Mouse (Mus musculus): ENCODE results near the gene Ccrl2.

The Ccrl2 gene

GRCm38 (mm10) chr9:111056798-111057543 is at the start of gene Ccrl2:
TSS of gene Ccrl2 (minus strand) at chr9:111057519.
- peak; percentile 30 for DNase-seq (ENCODE audit: extremely low read depth, insufficient read length, low spot score)

DNA sequence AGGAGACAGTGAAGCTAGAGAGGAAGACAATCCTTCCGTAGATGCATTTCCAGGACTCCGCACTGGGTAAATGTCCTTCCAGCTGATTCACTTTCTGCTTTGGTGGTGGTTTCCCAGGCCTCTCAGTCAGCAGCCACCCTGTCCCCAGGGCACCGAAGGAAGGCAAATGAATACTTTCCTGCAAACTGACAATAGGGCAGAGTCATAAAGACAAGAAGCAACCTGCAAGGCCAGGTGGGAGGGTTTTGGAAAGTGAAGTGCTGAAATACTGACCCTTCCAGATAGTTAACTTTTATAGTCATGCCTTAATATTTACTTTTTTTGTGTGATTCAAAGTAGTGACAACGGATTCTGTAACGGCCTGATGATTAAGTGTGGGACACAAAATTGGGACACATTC is 46.6 kb upstream of the Ccrl2 start:
- DNase-seq (ENCODE audit: extremely low read depth, insufficient read length, low spot score): no peak

GRCm38 (mm10) chr9:111103293-111103692 is 46.0 kb upstream of the Ccrl2 start:
- no peak for DNase-seq (ENCODE audit: extremely low read depth, insufficient read length, low spot score)

- DNase-seq (ENCODE audit: extremely low read depth, insufficient read length, low spot score): no peak
Observed at GRCm38 (mm10) chr9:111100406-111100805, 43.1 kb upstream of the Ccrl2 start.

DNA sequence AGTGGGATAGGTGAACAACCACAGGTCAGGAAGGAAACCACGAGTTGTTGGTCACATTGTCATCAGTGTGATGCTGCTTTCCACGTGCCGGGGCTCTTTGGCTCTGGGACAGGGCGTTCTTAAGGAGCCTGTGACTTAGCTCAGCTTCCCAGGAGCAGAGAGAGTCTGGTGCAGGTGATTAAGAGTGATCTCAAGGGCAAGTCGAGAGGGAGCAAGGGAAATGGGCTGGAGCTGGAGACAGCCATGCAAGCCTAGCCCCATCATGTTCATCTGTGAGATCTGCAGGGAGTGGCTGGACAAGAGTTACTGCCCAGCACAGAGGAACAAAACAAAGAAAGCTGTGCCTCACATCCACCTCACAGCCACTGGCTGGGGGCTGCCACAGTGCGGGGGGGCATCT is 40.2 kb upstream of the Ccrl2 start:
- DNase-seq (ENCODE audit: extremely low read depth, insufficient read length, low spot score): no peak

GRCm38 (mm10) chr9:111096419-111097326 is 39.4 kb upstream of the Ccrl2 start:
- no peak for DNase-seq (ENCODE audit: extremely low read depth, insufficient read length, low spot score)

DNA sequence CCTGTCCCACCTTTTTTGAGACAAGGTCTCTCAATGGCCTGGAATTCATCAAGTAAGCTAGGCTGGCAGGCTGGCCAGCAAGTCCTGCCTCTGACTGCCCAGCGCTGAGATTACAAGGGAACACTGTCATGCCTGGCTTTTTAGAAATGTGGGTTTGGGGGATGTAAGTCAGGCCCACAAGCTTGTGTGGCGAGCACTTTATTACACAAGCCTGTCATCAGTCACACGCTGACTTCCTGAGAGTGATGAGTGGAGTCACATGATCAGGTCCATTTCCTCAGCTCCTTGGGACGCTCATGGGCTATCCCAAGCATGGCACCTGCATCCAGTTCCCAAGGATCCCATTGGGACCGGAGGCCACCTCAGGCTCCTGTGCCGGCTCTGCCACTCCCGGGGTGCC is 38.4 kb upstream of the Ccrl2 start:
- no peak for DNase-seq (ENCODE audit: extremely low read depth, insufficient read length, low spot score)

- DNase-seq (ENCODE audit: extremely low read depth, insufficient read length, low spot score): no peak
Observed at GRCm38 (mm10) chr9:111094626-111095025, 37.3 kb upstream of the Ccrl2 start.

- no peak for DNase-seq (ENCODE audit: extremely low read depth, insufficient read length, low spot score)
Observed at GRCm38 (mm10) chr9:111093094-111093493, 35.8 kb upstream of the Ccrl2 start.

DNA sequence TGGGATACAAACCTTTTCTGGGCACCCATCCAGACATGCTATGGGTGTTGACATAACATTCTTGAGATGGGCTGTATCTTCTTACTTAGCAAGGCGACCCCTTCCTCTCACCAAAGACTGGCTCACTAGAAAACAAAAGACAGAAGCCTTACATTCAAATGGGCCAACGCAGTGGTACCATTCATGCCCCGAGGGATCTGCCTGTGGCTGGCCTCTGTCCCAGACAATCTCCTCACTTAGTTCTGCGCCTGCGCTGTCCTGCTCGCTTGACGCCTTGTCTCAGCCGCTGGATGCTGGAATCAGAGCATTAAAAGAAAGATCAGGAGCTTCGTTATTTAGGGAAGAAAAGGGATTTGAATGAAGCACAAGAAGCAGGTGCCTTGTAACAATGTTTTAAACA is 35.3 kb upstream of the Ccrl2 start:
- no peak for DNase-seq (ENCODE audit: extremely low read depth, insufficient read length, low spot score)

DNA sequence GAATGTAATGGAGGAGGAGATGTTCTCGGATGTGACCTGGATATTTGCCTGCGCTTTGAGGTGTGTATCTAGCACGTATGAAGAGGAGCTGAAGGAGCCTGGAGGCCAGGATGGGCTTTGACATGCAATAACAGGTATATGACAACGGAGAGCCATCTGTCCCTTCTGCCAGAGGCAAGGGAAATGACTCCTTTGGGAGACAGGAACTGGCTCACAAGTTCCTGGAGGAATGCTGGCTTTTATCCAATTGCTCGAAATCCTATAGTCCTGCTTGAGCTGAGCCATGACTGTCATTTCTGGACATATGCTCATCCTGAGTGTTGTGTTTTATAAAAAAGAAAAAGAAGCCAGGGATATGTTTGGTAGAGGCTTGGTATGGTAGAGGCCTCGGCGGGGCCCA is 31.6 kb upstream of the Ccrl2 start:
- no peak for DNase-seq (ENCODE audit: extremely low read depth, insufficient read length, low spot score)

DNA sequence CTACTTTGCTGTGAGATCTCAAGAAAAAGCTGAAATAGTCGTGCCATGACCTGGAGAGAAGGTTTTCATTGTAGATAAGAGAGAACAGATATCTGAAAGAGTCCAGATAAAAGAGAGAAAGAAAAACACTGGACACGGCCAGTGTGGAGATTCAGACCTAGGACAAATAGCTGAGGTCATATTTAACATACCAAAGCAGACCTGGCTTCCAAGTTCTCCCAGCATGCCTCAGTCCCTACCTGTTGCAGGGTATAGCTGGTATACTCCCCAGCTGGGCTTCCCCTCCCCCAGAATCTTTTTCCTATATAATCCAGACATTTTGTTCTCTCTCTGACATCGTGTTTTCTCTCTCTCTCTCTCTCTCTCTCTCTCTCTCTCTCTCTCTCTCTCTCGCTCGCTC is 30.6 kb upstream of the Ccrl2 start:
- no peak for DNase-seq (ENCODE audit: extremely low read depth, insufficient read length, low spot score)

GRCm38 (mm10) chr9:111086995-111087606 is 29.8 kb upstream of the Ccrl2 start:
- no peak for DNase-seq (ENCODE audit: extremely low read depth, insufficient read length, low spot score)

- DNase-seq (ENCODE audit: extremely low read depth, insufficient read length, low spot score): no peak
Observed at GRCm38 (mm10) chr9:111086137-111086536, 28.8 kb upstream of the Ccrl2 start.

DNA sequence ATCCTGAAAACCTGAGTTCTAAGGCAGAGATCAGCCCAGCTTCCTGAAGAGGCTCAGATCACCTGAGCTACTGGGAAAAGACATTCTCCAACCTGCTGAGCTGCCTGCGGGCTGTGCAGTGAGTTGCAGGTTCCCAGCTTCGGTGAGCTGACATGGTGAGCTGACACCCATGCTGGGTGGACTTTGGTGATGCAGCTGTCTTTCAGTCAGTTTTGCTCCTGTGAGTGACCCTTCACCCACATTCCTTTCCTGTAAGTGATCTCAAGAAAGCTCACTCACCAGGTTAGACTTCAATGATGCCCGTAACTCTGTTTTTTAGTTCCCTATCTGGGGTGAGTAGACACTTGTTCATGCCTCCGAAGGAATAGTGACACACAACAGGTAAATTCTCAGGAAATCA is 28.0 kb upstream of the Ccrl2 start:
- DNase-seq (ENCODE audit: extremely low read depth, insufficient read length, low spot score): no peak

GRCm38 (mm10) chr9:111081765-111082164 is 24.4 kb upstream of the Ccrl2 start:
- DNase-seq (ENCODE audit: extremely low read depth, insufficient read length, low spot score): no peak

DNA sequence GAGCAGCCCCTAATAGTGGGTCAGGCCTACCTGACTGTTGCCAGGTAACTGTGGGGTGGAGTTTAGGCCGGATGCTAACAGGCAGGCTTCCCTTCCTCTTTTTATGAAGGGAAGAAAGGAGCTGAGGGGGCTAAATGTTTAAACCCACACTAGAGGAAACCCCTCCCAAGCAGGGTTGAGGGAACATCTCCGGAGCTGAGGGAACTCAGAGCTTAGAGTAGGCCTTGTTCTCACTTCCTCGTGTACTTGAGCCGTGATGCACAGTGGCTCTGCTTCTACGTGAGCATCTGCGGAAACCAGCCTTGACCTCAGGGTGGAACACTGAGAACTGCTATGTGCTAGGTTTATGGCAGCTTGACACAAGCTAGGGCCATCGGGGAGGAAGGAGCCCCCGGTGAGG is 23.5 kb upstream of the Ccrl2 start:
- DNase-seq (ENCODE audit: extremely low read depth, insufficient read length, low spot score): no peak

- no peak for DNase-seq (ENCODE audit: extremely low read depth, insufficient read length, low spot score)
Observed at GRCm38 (mm10) chr9:111077745-111078144, 20.4 kb upstream of the Ccrl2 start.

- DNase-seq (ENCODE audit: extremely low read depth, insufficient read length, low spot score): no peak
Observed at GRCm38 (mm10) chr9:111072971-111073370, 15.7 kb upstream of the Ccrl2 start.

GRCm38 (mm10) chr9:111072175-111072574 is 14.9 kb upstream of the Ccrl2 start:
- no peak for DNase-seq (ENCODE audit: extremely low read depth, insufficient read length, low spot score)

DNA sequence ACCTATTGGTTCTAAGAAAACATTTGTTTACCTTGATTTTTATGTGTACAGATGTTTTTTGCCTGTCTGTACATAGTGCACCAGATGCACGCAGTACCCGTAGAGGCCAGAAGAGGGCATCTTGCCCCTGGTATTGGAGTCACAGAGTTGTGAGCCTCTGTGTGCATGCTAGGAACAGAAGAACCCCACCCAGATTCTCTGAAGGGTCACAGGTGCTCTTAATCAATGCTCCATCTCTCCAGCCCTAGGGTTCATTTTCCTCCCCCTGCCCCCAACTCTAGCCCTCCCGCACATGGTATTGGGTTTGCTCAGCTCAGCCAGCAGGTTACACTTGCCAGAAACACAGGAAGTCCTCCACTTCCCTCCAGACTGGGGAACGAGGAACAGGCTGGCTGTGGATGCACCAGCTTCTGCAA is 13.2 kb upstream of the Ccrl2 start:
- no peak for DNase-seq (ENCODE audit: extremely low read depth, insufficient read length, low spot score)
